Mouse (Mus musculus): ENCODE data around the gene Vwf. TPM values are rescaled to one million over a fixed set of nuclear protein-coding genes. Genes with fewer than 3 reads are reported as not detected.

Vwf gene
- polyA plus RNA-seq, 1 experiment from 2014 or later = 11.9 TPM

- Histone ChIP-seq H3K4me1 (ENCODE audit: control insufficient read depth, low read depth, low read length) (no peaks in the 10 kb centered on the region), H3K27me3 (ENCODE audit: control insufficient read depth, insufficient read depth, low read depth, low read length) (no peaks in the 10 kb centered on the region), H3K4me2 (ENCODE audit: low read depth, low read length) (no peak overlapping the region), H3K27ac (ENCODE audit: low read length) (no peak overlapping the region), H3K9me3 (replicated peaks; ENCODE audit: control insufficient read depth, low read length) (no peaks in the 10 kb centered on the region), H3K4me3 (ENCODE audit: low read depth, low read length) (no peak overlapping the region), H3K9ac (ENCODE audit: low read depth, low read length) (no peak overlapping the region), H3K36me3 (ENCODE audit: control insufficient read depth, insufficient read depth) (no peaks in the 10 kb centered on the region)
- WGBS (ENCODE audit: insufficient replicate concordance) = 64% methylated on average over 8 of the region's 8 CpGs
- no peak for ATAC-seq (ENCODE audit: low read depth)
Measured at GRCm38 (mm10) chr6:125589075-125589474, 42.5 kb downstream of the Vwf start.

DNA sequence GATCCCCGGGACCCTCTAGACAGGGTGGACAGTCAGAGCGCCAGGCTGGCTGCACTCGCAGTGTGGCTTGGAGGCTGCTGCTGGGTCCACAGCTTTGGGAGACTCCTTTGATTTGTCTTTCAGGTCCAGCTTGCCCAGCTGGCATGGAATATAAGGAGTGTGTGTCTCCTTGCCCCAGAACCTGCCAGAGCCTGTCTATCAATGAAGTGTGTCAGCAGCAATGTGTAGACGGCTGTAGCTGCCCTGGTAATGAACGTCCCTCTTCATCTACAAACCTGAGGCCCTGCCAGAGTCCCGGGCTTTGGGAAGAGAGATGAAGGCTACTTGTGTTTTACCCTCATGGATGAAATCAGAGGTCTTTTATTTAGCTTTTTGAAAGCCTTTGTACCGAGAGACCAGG, 43.5 kb downstream of the Vwf start:
- no peak overlapping the region for H3K27ac ChIP-seq (ENCODE audit: low read length)
- no peak overlapping the region for H3K4me3 ChIP-seq (ENCODE audit: low read depth, low read length)
- no peaks in the 10 kb centered on the region for H3K27me3 ChIP-seq (ENCODE audit: control insufficient read depth, insufficient read depth, low read depth, low read length)
- H3K9ac ChIP-seq (ENCODE audit: low read depth, low read length) = no peak overlapping the region
- H3K4me1 ChIP-seq (ENCODE audit: control insufficient read depth, low read depth, low read length) = no peaks in the 10 kb centered on the region
- no peaks in the 10 kb centered on the region for H3K36me3 ChIP-seq (ENCODE audit: control insufficient read depth, insufficient read depth)
- ATAC-seq (ENCODE audit: low read depth) = no peak
- H3K4me2 ChIP-seq (ENCODE audit: low read depth, low read length) = no peak overlapping the region
- 74% methylated on average over 7 of the region's 7 CpGs for WGBS (ENCODE audit: insufficient replicate concordance)
- H3K9me3 ChIP-seq (replicated peaks; ENCODE audit: control insufficient read depth, low read length) = no peaks in the 10 kb centered on the region

DNA sequence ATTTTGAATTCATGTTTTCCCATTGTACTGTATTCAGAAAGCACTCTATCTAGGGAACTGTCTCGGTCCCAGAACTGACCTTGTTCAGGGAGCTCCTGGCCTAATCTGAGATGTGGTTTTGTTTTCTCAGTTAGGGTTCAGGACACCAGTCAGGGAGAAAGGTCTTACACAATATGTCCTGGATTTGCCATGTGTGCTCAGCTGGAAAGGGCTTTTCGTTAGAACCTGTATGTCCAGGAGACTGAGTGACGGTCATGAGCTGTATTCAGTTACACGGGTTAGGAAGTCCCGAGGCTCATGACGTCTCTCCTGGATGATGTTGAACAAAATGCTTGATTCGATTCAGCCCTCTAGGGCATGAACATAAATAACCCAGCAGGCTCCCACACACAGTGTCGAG, 43.9 kb downstream of the Vwf start:
- H3K4me1 ChIP-seq (ENCODE audit: control insufficient read depth, low read depth, low read length) = no peaks in the 10 kb centered on the region
- H3K9me3 ChIP-seq (replicated peaks; ENCODE audit: control insufficient read depth, low read length) = no peaks in the 10 kb centered on the region
- no peaks in the 10 kb centered on the region for H3K36me3 ChIP-seq (ENCODE audit: control insufficient read depth, insufficient read depth)
- H3K9ac ChIP-seq (ENCODE audit: low read depth, low read length) = no peak overlapping the region
- peak; percentile 53 for ATAC-seq (ENCODE audit: low read depth)
- 69% methylated on average over 8 of the region's 8 CpGs for WGBS (ENCODE audit: insufficient replicate concordance)
- H3K27ac ChIP-seq (ENCODE audit: low read length) = no peak overlapping the region
- H3K4me3 ChIP-seq (ENCODE audit: low read depth, low read length) = no peak overlapping the region
- no peaks in the 10 kb centered on the region for H3K27me3 ChIP-seq (ENCODE audit: control insufficient read depth, insufficient read depth, low read depth, low read length)
- H3K4me2 ChIP-seq (ENCODE audit: low read depth, low read length) = no peak overlapping the region

- Histone ChIP-seq H3K9ac (ENCODE audit: low read depth, low read length) (no peak overlapping the region), H3K4me2 (ENCODE audit: low read depth, low read length) (no peak overlapping the region), H3K9me3 (replicated peaks; ENCODE audit: control insufficient read depth, low read length) (no peaks in the 10 kb centered on the region), H3K36me3 (ENCODE audit: control insufficient read depth, insufficient read depth) (no peaks in the 10 kb centered on the region), H3K4me1 (ENCODE audit: control insufficient read depth, low read depth, low read length) (peaks cover 4% of the 10 kb centered on the region), H3K4me3 (ENCODE audit: low read depth, low read length) (no peak overlapping the region), H3K27ac (ENCODE audit: low read length) (peak overlapping the region; percentile 40), H3K27me3 (ENCODE audit: control insufficient read depth, insufficient read depth, low read depth, low read length) (no peaks in the 10 kb centered on the region)
- peak; percentile 48 for ATAC-seq (ENCODE audit: low read depth)
- WGBS (ENCODE audit: insufficient replicate concordance) = 66% methylated on average over 8 of the region's 8 CpGs
Measured at GRCm38 (mm10) chr6:125591652-125592385, 45.2 kb downstream of the Vwf start.

GRCm38 (mm10) chr6:125592536-125592935, 46.0 kb downstream of the Vwf start:
- ATAC-seq (ENCODE audit: low read depth) = no peak
- 62% methylated on average over 6 of the region's 6 CpGs for WGBS (ENCODE audit: insufficient replicate concordance)
- peaks cover 4% of the 10 kb centered on the region for H3K4me1 ChIP-seq (ENCODE audit: control insufficient read depth, low read depth, low read length)
- no peak overlapping the region for H3K27ac ChIP-seq (ENCODE audit: low read length)
- no peak overlapping the region for H3K4me2 ChIP-seq (ENCODE audit: low read depth, low read length)
- H3K36me3 ChIP-seq (ENCODE audit: control insufficient read depth, insufficient read depth) = no peaks in the 10 kb centered on the region
- H3K9me3 ChIP-seq (replicated peaks; ENCODE audit: control insufficient read depth, low read length) = no peaks in the 10 kb centered on the region
- H3K4me3 ChIP-seq (ENCODE audit: low read depth, low read length) = no peak overlapping the region
- H3K9ac ChIP-seq (ENCODE audit: low read depth, low read length) = no peak overlapping the region
- no peaks in the 10 kb centered on the region for H3K27me3 ChIP-seq (ENCODE audit: control insufficient read depth, insufficient read depth, low read depth, low read length)

DNA sequence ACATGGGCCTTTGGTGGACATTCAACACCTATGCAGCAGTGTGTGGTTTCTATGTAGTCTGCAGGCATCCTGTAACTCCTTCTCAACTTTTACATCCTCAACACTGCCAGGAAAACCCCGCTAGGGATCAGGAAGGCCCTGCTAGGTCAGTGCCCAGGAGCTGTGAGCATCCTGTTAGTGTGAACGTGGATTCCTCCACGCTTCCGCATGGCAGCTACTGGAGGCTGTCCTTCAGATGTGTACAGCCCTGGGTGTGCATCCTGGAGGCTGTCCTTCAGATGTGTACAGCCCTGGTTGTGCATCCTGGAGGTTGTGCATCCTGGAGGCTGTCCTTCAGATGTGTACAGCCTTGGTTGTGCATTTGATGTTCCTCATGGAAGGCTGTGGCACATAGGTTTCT, 47.7 kb downstream of the Vwf start:
- no peaks in the 10 kb centered on the region for H3K36me3 ChIP-seq (ENCODE audit: control insufficient read depth, insufficient read depth)
- peaks cover 4% of the 10 kb centered on the region for H3K4me1 ChIP-seq (ENCODE audit: control insufficient read depth, low read depth, low read length)
- no peaks in the 10 kb centered on the region for H3K9me3 ChIP-seq (replicated peaks; ENCODE audit: control insufficient read depth, low read length)
- H3K9ac ChIP-seq (ENCODE audit: low read depth, low read length) = no peak overlapping the region
- no peak overlapping the region for H3K4me2 ChIP-seq (ENCODE audit: low read depth, low read length)
- H3K27ac ChIP-seq (ENCODE audit: low read length) = no peak overlapping the region
- no peaks in the 10 kb centered on the region for H3K27me3 ChIP-seq (ENCODE audit: control insufficient read depth, insufficient read depth, low read depth, low read length)
- ATAC-seq (ENCODE audit: low read depth) = no peak
- WGBS (ENCODE audit: insufficient replicate concordance) = 71% methylated on average over 4 of the region's 4 CpGs
- H3K4me3 ChIP-seq (ENCODE audit: low read depth, low read length) = no peak overlapping the region

GRCm38 (mm10) chr6:125594825-125595224, 48.3 kb downstream of the Vwf start:
- H3K9me3 ChIP-seq (replicated peaks; ENCODE audit: control insufficient read depth, low read length) = no peaks in the 10 kb centered on the region
- WGBS (ENCODE audit: insufficient replicate concordance) = 9% methylated on average over 4 of the region's 4 CpGs
- no peak overlapping the region for H3K9ac ChIP-seq (ENCODE audit: low read depth, low read length)
- no peaks in the 10 kb centered on the region for H3K36me3 ChIP-seq (ENCODE audit: control insufficient read depth, insufficient read depth)
- H3K4me1 ChIP-seq (ENCODE audit: control insufficient read depth, low read depth, low read length) = peaks cover 4% of the 10 kb centered on the region
- no peak overlapping the region for H3K4me2 ChIP-seq (ENCODE audit: low read depth, low read length)
- no peaks in the 10 kb centered on the region for H3K27me3 ChIP-seq (ENCODE audit: control insufficient read depth, insufficient read depth, low read depth, low read length)
- no peak overlapping the region for H3K27ac ChIP-seq (ENCODE audit: low read length)
- no peak overlapping the region for H3K4me3 ChIP-seq (ENCODE audit: low read depth, low read length)
- no peak for ATAC-seq (ENCODE audit: low read depth)

DNA sequence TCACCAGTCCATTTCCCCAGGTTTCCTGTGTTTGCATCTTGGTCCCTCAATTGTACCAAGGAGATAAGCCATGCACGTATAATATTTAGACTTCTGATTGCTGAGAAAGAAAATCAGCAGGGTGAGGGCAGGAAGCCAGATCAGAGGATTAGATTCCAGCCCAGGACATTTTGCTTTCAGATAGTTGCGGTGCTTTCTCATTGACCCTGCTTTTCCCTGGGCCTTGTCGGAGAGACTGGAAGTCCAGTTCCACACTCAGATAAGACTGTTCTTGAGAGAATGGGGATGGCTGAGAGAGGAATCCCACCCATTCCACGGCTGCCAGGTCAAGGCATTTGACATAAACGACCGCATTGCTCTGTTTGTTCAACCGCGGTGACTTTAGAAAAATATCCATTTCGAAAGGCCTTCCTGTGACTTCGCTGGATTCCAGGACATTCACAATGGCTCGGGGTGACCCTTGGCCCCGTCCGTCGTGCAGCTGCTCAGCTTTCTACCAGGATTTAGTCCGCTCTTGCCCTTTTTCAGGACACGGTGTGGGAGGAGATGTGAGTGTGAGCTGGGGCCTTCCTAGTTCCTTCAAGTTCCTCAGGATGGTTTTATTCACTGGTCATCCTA, 50.2 kb downstream of the Vwf start:
- H3K27me3 ChIP-seq (ENCODE audit: control insufficient read depth, insufficient read depth, low read depth, low read length) = no peaks in the 10 kb centered on the region; the same call in 1 of the 2 replicates
- peaks cover 4% of the 10 kb centered on the region for H3K4me1 ChIP-seq (ENCODE audit: control insufficient read depth, low read depth, low read length)
- no peak overlapping the region for H3K4me2 ChIP-seq (ENCODE audit: low read depth, low read length)
- WGBS (ENCODE audit: insufficient replicate concordance) = 43% methylated on average over 16 of the region's 16 CpGs
- H3K4me3 ChIP-seq (ENCODE audit: low read depth, low read length) = no peak overlapping the region
- H3K9ac ChIP-seq (ENCODE audit: low read depth, low read length) = no peak overlapping the region
- H3K27ac ChIP-seq (ENCODE audit: low read length) = 0 out of 2 replicates have a peak overlapping the region, but pooled peaks have one; percentile 26
- no peaks in the 10 kb centered on the region for H3K9me3 ChIP-seq (replicated peaks; ENCODE audit: control insufficient read depth, low read length)
- H3K36me3 ChIP-seq (ENCODE audit: control insufficient read depth, insufficient read depth) = no peaks in the 10 kb centered on the region
- ATAC-seq (ENCODE audit: low read depth) = peak; percentile 35

GRCm38 (mm10) chr6:125597716-125598115, 51.1 kb downstream of the Vwf start:
- Histone ChIP-seq H3K27me3 (ENCODE audit: control insufficient read depth, insufficient read depth, low read depth, low read length) (no peaks in the 10 kb centered on the region; the same call in 1 of the 2 replicates), H3K4me1 (ENCODE audit: control insufficient read depth, low read depth, low read length) (peaks cover 4% of the 10 kb centered on the region), H3K27ac (ENCODE audit: low read length) (no peak overlapping the region), H3K9ac (ENCODE audit: low read depth, low read length) (no peak overlapping the region), H3K4me2 (ENCODE audit: low read depth, low read length) (no peak overlapping the region), H3K4me3 (ENCODE audit: low read depth, low read length) (no peak overlapping the region), H3K9me3 (replicated peaks; ENCODE audit: control insufficient read depth, low read length) (no peaks in the 10 kb centered on the region), H3K36me3 (ENCODE audit: control insufficient read depth, insufficient read depth) (no peaks in the 10 kb centered on the region)
- 78% methylated on average over 4 of the region's 4 CpGs for WGBS (ENCODE audit: insufficient replicate concordance)
- no peak for ATAC-seq (ENCODE audit: low read depth)

Measured in liver, embryonic 16.5 days (tissue).